In genomic region chr8:117329167-117329566, GRCm38 (mm10) we compare ENCODE assay signal across 10 mouse cellular contexts.
DNase-seq lines count a peak whose midpoint lies in the region; ATAC-seq and TF ChIP-seq lines count a peak whose summit lies in the region.
"Had no signal": no experiment of that assay in that cellular context is flagged by ENCODE, and none has a peak within 500 bp of the region (broad histone marks: within the 10 kb centered on the region; RNA-seq: fewer than 3 reads in every experiment).

No protein-coding gene starts in this region.

- H3K9ac ChIP-seq in intestine, embryonic 16.5 days (ENCODE audit: low read depth, low read length), result no peak overlapping the region
- H3K9ac ChIP-seq: kidney, embryonic 15.5 days had no signal

- no peaks in the 10 kb centered on the region for H3K9me3 ChIP-seq in intestine, embryonic 16.5 days (ENCODE audit: control insufficient read depth, low read length)
- H3K9me3 ChIP-seq: kidney, embryonic 15.5 days had no signal

- peak in 1 of 2 experiments; percentile 51 for DNase-seq in layer of hippocampus, adult 2 months (ENCODE audit: low spot score in 2 of 2)
- no peak for DNase-seq in layer of hippocampus, postnatal 25 days (ENCODE audit: extremely low spot score in 1 of 2, low spot score in 1 of 2)
- no peak for DNase-seq in testis, postnatal 10 days (ENCODE audit: low spot score)
- DNase-seq in natural killer cell, adult 2 months (ENCODE audit: low spot score in 2 of 2), result no peak
- DNase-seq in embryo, embryonic 10 days (ENCODE audit: low spot score), result no peak
- no peak for DNase-seq in left cerebral cortex, adult 8-10 months (ENCODE audit: low spot score in 2 of 2)
- DNase-seq: gastrocnemius, postnatal 14 days had no signal

- H3K4me3 ChIP-seq in layer of hippocampus, adult 2 months, result no peak overlapping the region
- peak overlapping the region; percentile 14 for H3K4me3 ChIP-seq in testis, adult 2 months (ENCODE audit: control insufficient read depth, low read depth, low read length)
- no peak overlapping the region for H3K4me3 ChIP-seq in intestine, embryonic 16.5 days (ENCODE audit: low read length)
- H3K4me3 ChIP-seq: kidney, embryonic 15.5 days had no signal

- no peak overlapping the region for H3K4me2 ChIP-seq in intestine, embryonic 16.5 days (ENCODE audit: low read depth, low read length)
- H3K4me2 ChIP-seq: kidney, embryonic 15.5 days had no signal

- peaks cover 19% of the 10 kb centered on the region for H3K4me1 ChIP-seq in testis, adult 2 months (ENCODE audit: control insufficient read depth, insufficient read depth, low read length)
- peaks cover 62% of the 10 kb centered on the region for H3K4me1 ChIP-seq in intestine, embryonic 16.5 days (ENCODE audit: control insufficient read depth, insufficient read depth, low read length)

- WGBS in intestine, embryonic 16.5 days, result 68% methylated on average over 9 of the region's 9 CpGs

- no peak for ATAC-seq in intestine, embryonic 16.5 days

- peak overlapping the region; percentile 88 for H3K27ac ChIP-seq in layer of hippocampus, adult 2 months
- H3K27ac ChIP-seq in testis, adult 2 months (ENCODE audit: control insufficient read depth, insufficient read depth, low read depth, low read length), result peak overlapping the region; percentile 9; the same call in 1 of the 2 replicates
- H3K27ac ChIP-seq in intestine, embryonic 16.5 days (ENCODE audit: low read length), result peak overlapping the region; percentile 30
- H3K27ac ChIP-seq: kidney, embryonic 15.5 days had no signal

- H3K36me3 ChIP-seq in testis, adult 2 months (ENCODE audit: control insufficient read depth, insufficient read depth, low read length), result no peaks in the 10 kb centered on the region
- H3K36me3 ChIP-seq in intestine, embryonic 16.5 days (ENCODE audit: control insufficient read depth, insufficient read depth, low read length), result no peaks in the 10 kb centered on the region

- H3K27me3 ChIP-seq in testis, adult 2 months (ENCODE audit: control insufficient read depth, insufficient read depth, low read length), result no peaks in the 10 kb centered on the region
- no peaks in the 10 kb centered on the region for H3K27me3 ChIP-seq in intestine, embryonic 16.5 days (replicated peaks; ENCODE audit: control insufficient read depth, insufficient read depth, low read length)
- H3K27me3 ChIP-seq: kidney, embryonic 15.5 days had no signal

- TF ChIP-seq CTCF in layer of hippocampus, adult 2 months (conservative IDR thresholded peaks at IDR 0.05), result no peak
- no peak for TF ChIP-seq CTCF in testis, adult 2 months (IDR thresholded peaks at IDR 0.05; ENCODE audit: control insufficient read depth, insufficient read depth, insufficient replicate concordance, low read depth, low read length)

- TF ChIP-seq POLR2A in testis, adult 2 months (IDR thresholded peaks at IDR 0.05; ENCODE audit: control insufficient read depth, low read depth, low read length), result no peak

Comparison
In these comparisons a context has a peak if more than half of its experiments do, and no peak if none do; other contexts are left out.
1. H3K27ac ChIP-seq: peak in every context shown above with its lines; median percentile 88 in layer of hippocampus, adult 2 months; 30 in intestine, embryonic 16.5 days; 9 in testis, adult 2 months.